Mouse (Mus musculus) CH12F3 (cell line): ENCODE data around the gene Gm8765.
"Not testable (repeated sequence)": the region's sequence is repeated elsewhere in the genome, so short reads cannot be mapped to it uniquely, and the experiment has no call there.

Experiments
- in situ Hi-C: fragments of 300-500 bp; cut with MboI; formaldehyde crosslinking; loops from 2 replicates; pipeline ENCODE4 v1.14.3; 2020; ENCODE audit warnings: low sequenced_read_pairs

The Gm8765 gene

DNA sequence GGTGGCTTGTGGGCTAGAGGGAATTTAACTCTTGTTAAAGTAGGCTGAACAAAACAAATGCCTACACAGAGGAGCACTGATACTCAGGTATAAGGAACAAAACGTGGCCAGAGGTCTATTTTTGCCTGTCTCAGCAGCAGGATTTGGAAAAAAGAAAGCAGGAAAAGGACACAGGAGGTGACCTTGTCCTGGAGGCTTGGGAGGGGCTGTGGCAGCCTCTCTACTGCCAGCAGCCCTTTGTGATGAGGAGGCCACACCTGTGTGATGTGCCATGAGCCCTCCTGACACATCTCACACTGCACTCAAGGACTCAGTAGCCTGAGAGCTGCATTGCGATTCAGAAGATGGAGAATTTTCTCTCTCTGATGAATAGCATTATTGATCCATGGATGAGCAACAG is at the start of gene Gm8765:
Gene Gm8765 (plus strand): TSS at position 301 of the 400 bp plus-strand sequence.
- in situ Hi-C loops = not testable (repeated sequence)

DNA sequence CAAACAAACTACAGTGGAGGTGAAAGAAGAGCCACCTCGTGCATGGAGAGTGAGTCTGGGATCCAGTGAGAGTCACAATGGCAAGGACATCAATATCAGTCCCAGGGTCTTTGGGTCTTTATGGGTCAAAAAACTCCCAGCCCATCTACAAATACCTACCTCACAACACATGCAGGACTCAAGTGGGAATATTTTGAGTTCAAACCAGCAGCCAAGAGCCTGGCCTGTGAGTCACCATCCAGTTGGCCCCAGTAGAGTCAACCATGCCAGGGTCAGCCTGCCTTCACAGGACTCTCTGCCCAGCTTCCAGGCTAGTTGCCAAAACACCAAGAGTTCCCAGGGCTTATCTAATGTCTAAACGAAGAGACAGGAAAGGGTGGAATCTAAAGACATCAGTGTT is 49.3 kb upstream of the Gm8765 start:
- in situ Hi-C loops = not testable (repeated sequence)

DNA sequence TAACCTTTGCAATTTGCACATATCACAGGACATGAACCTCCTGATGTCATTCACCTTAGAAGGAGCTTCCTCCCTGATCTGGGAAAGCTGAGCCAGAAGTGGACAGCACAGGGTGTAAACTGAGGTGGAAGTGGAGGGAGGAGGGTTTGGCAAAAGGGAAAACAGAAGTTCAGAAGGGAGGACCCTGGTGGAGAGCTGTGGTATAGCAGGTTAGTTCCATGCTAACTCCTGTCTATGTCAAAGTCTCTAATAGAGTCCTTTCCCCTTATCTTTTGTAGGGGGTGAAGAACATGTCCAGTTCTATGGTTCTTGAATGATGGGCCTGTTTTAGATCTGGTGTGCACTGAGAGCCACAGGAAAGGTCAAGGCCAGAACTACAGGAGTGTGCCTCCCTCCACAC is 52.2 kb downstream of the Gm8765 start:
- in situ Hi-C loops = not testable (repeated sequence)

GRCm38 (mm10) chr13:50751732-50752131 is 53.6 kb downstream of the Gm8765 start:
- in situ Hi-C loops = no loop called here

- in situ Hi-C loops = not testable (repeated sequence)
Observed at GRCm38 (mm10) chr13:50752961-50753360, 54.8 kb downstream of the Gm8765 start.
